Mouse (Mus musculus): ENCODE measurements around the gene Mad1l1. TPM values are rescaled to one million over a fixed set of nuclear protein-coding genes. Genes with fewer than 3 reads are reported as not detected.

Gene Mad1l1
- total RNA-seq, 2 experiments from 2014 or later = 11.6 to 46.6 TPM

- no peak for ATAC-seq (ENCODE audit: poor library complexity, severe bottlenecking)
Observed at GRCm38 (mm10) chr5:140066769-140067168, 254.6 kb downstream of the Mad1l1 start.

- ATAC-seq (ENCODE audit: poor library complexity, severe bottlenecking) = no peak
Observed at GRCm38 (mm10) chr5:140066281-140066680, 255.1 kb downstream of the Mad1l1 start.

- ATAC-seq (ENCODE audit: poor library complexity, severe bottlenecking) = no peak
Observed at GRCm38 (mm10) chr5:140065281-140065945, 255.9 kb downstream of the Mad1l1 start.

GRCm38 (mm10) chr5:140064521-140064920 lies 256.8 kb downstream of the Mad1l1 start:
- ATAC-seq (ENCODE audit: poor library complexity, severe bottlenecking) = no peak

GRCm38 (mm10) chr5:140062828-140063227 lies 258.5 kb downstream of the Mad1l1 start:
- no peak for ATAC-seq (ENCODE audit: poor library complexity, severe bottlenecking)

GRCm38 (mm10) chr5:140062316-140062715 lies 259.0 kb downstream of the Mad1l1 start:
- no peak for ATAC-seq (ENCODE audit: poor library complexity, severe bottlenecking)

- no peak for ATAC-seq (ENCODE audit: poor library complexity, severe bottlenecking)
Observed at GRCm38 (mm10) chr5:140061296-140061879, 260.0 kb downstream of the Mad1l1 start.

GRCm38 (mm10) chr5:140056291-140056690 lies 265.1 kb downstream of the Mad1l1 start:
- no peak for ATAC-seq (ENCODE audit: poor library complexity, severe bottlenecking)

GRCm38 (mm10) chr5:140055431-140055830 lies 265.9 kb downstream of the Mad1l1 start:
- no peak for ATAC-seq (ENCODE audit: poor library complexity, severe bottlenecking)

- ATAC-seq (ENCODE audit: poor library complexity, severe bottlenecking) = no peak
Observed at GRCm38 (mm10) chr5:140053626-140054025, 267.7 kb downstream of the Mad1l1 start.

GRCm38 (mm10) chr5:140052405-140052804 lies 268.9 kb downstream of the Mad1l1 start:
- ATAC-seq (ENCODE audit: poor library complexity, severe bottlenecking) = no peak

GRCm38 (mm10) chr5:140045453-140045852 lies 275.9 kb downstream of the Mad1l1 start:
- no peak for ATAC-seq (ENCODE audit: poor library complexity, severe bottlenecking)

- no peak for ATAC-seq (ENCODE audit: poor library complexity, severe bottlenecking)
Observed at GRCm38 (mm10) chr5:140043002-140043401, 278.4 kb downstream of the Mad1l1 start.

- ATAC-seq (ENCODE audit: poor library complexity, severe bottlenecking) = no peak
Observed at GRCm38 (mm10) chr5:140042002-140042611, 279.2 kb downstream of the Mad1l1 start.

GRCm38 (mm10) chr5:140041055-140041454 lies 280.3 kb downstream of the Mad1l1 start:
- ATAC-seq (ENCODE audit: poor library complexity, severe bottlenecking) = no peak

- no peak for ATAC-seq (ENCODE audit: poor library complexity, severe bottlenecking)
Observed at GRCm38 (mm10) chr5:140037587-140038233, 283.6 kb downstream of the Mad1l1 start.

- no peak for ATAC-seq (ENCODE audit: poor library complexity, severe bottlenecking)
Observed at GRCm38 (mm10) chr5:140035641-140036040, 285.7 kb downstream of the Mad1l1 start.

- 0 out of 2 replicates have a peak, but pooled peaks have one; percentile 26 for ATAC-seq (ENCODE audit: poor library complexity, severe bottlenecking)
Observed at GRCm38 (mm10) chr5:140035025-140035330, 286.4 kb downstream of the Mad1l1 start.

- ATAC-seq (ENCODE audit: poor library complexity, severe bottlenecking) = peak; percentile 42
Observed at GRCm38 (mm10) chr5:140034300-140035024, 286.9 kb downstream of the Mad1l1 start.

GRCm38 (mm10) chr5:140026366-140026765 lies 295.0 kb downstream of the Mad1l1 start:
- no peak for ATAC-seq (ENCODE audit: poor library complexity, severe bottlenecking)

- no peak for ATAC-seq (ENCODE audit: poor library complexity, severe bottlenecking)
Observed at GRCm38 (mm10) chr5:140025301-140025700, 296.1 kb downstream of the Mad1l1 start.

Data from megakaryocyte, adult 5-6 weeks (primary cell).